Mouse (Mus musculus) embryonic facial prominence, embryonic 10.5 days (tissue): ENCODE measurements around the gene Synj2. TPM values are rescaled to one million over a fixed set of nuclear protein-coding genes. Genes with fewer than 3 reads are reported as not detected.

Experiments
- DNase-seq: peaks from one replicate; pipeline ENCODE4 v3.0.0-alpha.2; 2017; ENCODE audit warnings: low spot score
- H3K27ac ChIP-seq: fragments of 300-500 bp; sonication (generic); replicated peaks from 2 replicates; pipeline ENCODE4 v1.5.1; 2016; ENCODE audit warnings: mild to moderate bottlenecking
- H3K27me3 ChIP-seq: fragments of 300-500 bp; sonication (generic); replicated peaks from 2 replicates; pipeline ENCODE4 v1.6.1; 2016; ENCODE audit warnings: low read depth, mild to moderate bottlenecking; ENCODE audit not compliant: poor library complexity, severe bottlenecking
- H3K36me3 ChIP-seq: fragments of 300-500 bp; sonication (generic); replicated peaks from 2 replicates; pipeline ENCODE4 v1.6.1; 2016; ENCODE audit warnings: mild to moderate bottlenecking, moderate library complexity
- H3K4me1 ChIP-seq: fragments of 300-500 bp; sonication (generic); 2 replicates; pipeline ENCODE4 v1.6.1; 2016
- H3K4me3 ChIP-seq: fragments of 300-500 bp; sonication (generic); 2 replicates; pipeline ENCODE4 v1.5.1; 2016; ENCODE audit warnings: mild to moderate bottlenecking, moderate library complexity
- H3K9me3 ChIP-seq: fragments of 300-500 bp; sonication (generic); 2 replicates; pipeline ENCODE4 v1.6.1; 2016; ENCODE audit warnings: mild to moderate bottlenecking
- WGBS: fragments of 180-500 bp; shearing (Covaris S2); methylation state at CpG from one replicate; pipeline ENCODE4 v1.1.7; 2016; 5-methylcytosine and 5-hydroxymethylcytosine counted together
- polyA plus RNA-seq: library from polyadenylated mRNA; unstranded; fragments of >200 nt; fragmentation: Nextera tagmentation; extraction: Ambion mirVana; gene quantifications from 2 replicates; pipeline ENCODE4 v1.2.1, GENCODE M21; 2016

Gene Synj2
- polyA plus RNA-seq, 1 experiment from 2014 or later: 1.8 TPM

- Histone ChIP-seq H3K36me3 (peaks cover under 1% of the 10 kb centered on the region; the same call in 1 of the 2 replicates), H3K4me1 (no peaks in the 10 kb centered on the region), H3K9me3 (no peaks in the 10 kb centered on the region), H3K4me3 (no peak overlapping the region), H3K27ac (no peak overlapping the region), H3K27me3 (no peaks in the 10 kb centered on the region; the same call in 1 of the 2 replicates)
- 89% methylated on average over 11 of the region's 11 CpGs for WGBS
- no peak for DNase-seq
Measured at GRCm38 (mm10) chr17:6036872-6037271, 95.8 kb downstream of the Synj2 start.

GRCm38 (mm10) chr17:6037507-6037906, 96.4 kb downstream of the Synj2 start:
- H3K4me1 ChIP-seq: no peaks in the 10 kb centered on the region
- H3K9me3 ChIP-seq: no peaks in the 10 kb centered on the region
- peaks cover 6% of the 10 kb centered on the region for H3K36me3 ChIP-seq
- H3K27me3 ChIP-seq: no peaks in the 10 kb centered on the region; the same call in 1 of the 2 replicates
- H3K4me3 ChIP-seq: no peak overlapping the region
- no peak overlapping the region for H3K27ac ChIP-seq
- WGBS: 91% methylated on average over 10 of the region's 10 CpGs
- no peak for DNase-seq

GRCm38 (mm10) chr17:6052801-6053200, 111.7 kb downstream of the Synj2 start:
- WGBS: 75% methylated on average over 4 of the region's 4 CpGs
- Histone ChIP-seq H3K9me3 (no peaks in the 10 kb centered on the region), H3K27me3 (no peaks in the 10 kb centered on the region), H3K4me3 (no peak overlapping the region), H3K4me1 (peaks cover 9% of the 10 kb centered on the region), H3K27ac (no peak overlapping the region), H3K36me3 (peaks cover 9% of the 10 kb centered on the region; the same call in 1 of the 2 replicates)
- no peak for DNase-seq

GRCm38 (mm10) chr17:6054934-6055355, 113.9 kb downstream of the Synj2 start:
- WGBS: 19% methylated on average over 5 of the region's 5 CpGs
- DNase-seq: peak; percentile 63
- no peaks in the 10 kb centered on the region for H3K9me3 ChIP-seq
- no peak overlapping the region for H3K27ac ChIP-seq
- no peaks in the 10 kb centered on the region for H3K27me3 ChIP-seq
- H3K4me3 ChIP-seq: no peak overlapping the region
- H3K4me1 ChIP-seq: peaks cover 8% of the 10 kb centered on the region
- H3K36me3 ChIP-seq: no peaks in the 10 kb centered on the region

- DNase-seq: no peak
- Histone ChIP-seq H3K36me3 (peaks cover 43% of the 10 kb centered on the region), H3K4me1 (no peaks in the 10 kb centered on the region), H3K9me3 (no peaks in the 10 kb centered on the region), H3K27me3 (no peaks in the 10 kb centered on the region), H3K27ac (no peak overlapping the region), H3K4me3 (no peak overlapping the region)
- WGBS: 80% methylated on average over 8 of the region's 8 CpGs
Measured at GRCm38 (mm10) chr17:6062793-6063192, 121.7 kb downstream of the Synj2 start.

GRCm38 (mm10) chr17:6063532-6063931, 122.5 kb downstream of the Synj2 start:
- Histone ChIP-seq H3K4me3 (no peak overlapping the region), H3K9me3 (no peaks in the 10 kb centered on the region), H3K36me3 (peaks cover 45% of the 10 kb centered on the region), H3K27me3 (no peaks in the 10 kb centered on the region), H3K4me1 (no peaks in the 10 kb centered on the region), H3K27ac (no peak overlapping the region)
- DNase-seq: no peak
- 93% methylated on average over 5 of the region's 5 CpGs for WGBS

- WGBS: 93% methylated on average over 2 of the region's 2 CpGs
- no peak overlapping the region for H3K4me3 ChIP-seq
- no peaks in the 10 kb centered on the region for H3K4me1 ChIP-seq
- H3K36me3 ChIP-seq: peaks cover 67% of the 10 kb centered on the region
- H3K27me3 ChIP-seq: no peaks in the 10 kb centered on the region
- no peak for DNase-seq
- H3K27ac ChIP-seq: no peak overlapping the region
- H3K9me3 ChIP-seq: no peaks in the 10 kb centered on the region
Measured at GRCm38 (mm10) chr17:6066021-6066420, 124.9 kb downstream of the Synj2 start.

GRCm38 (mm10) chr17:6067613-6068012, 126.5 kb downstream of the Synj2 start:
- Histone ChIP-seq H3K27ac (no peak overlapping the region), H3K36me3 (peaks cover 74% of the 10 kb centered on the region), H3K4me1 (no peaks in the 10 kb centered on the region), H3K4me3 (no peak overlapping the region), H3K9me3 (no peaks in the 10 kb centered on the region), H3K27me3 (no peaks in the 10 kb centered on the region)
- 96% methylated on average over 7 of the region's 7 CpGs for WGBS
- no peak for DNase-seq

GRCm38 (mm10) chr17:6069866-6070265, 128.8 kb downstream of the Synj2 start:
- no peak for DNase-seq
- H3K4me3 ChIP-seq: no peak overlapping the region
- peaks cover 77% of the 10 kb centered on the region for H3K36me3 ChIP-seq
- no peak overlapping the region for H3K27ac ChIP-seq
- no peaks in the 10 kb centered on the region for H3K27me3 ChIP-seq
- H3K4me1 ChIP-seq: no peaks in the 10 kb centered on the region
- no peaks in the 10 kb centered on the region for H3K9me3 ChIP-seq
- 91% methylated on average over 6 of the region's 6 CpGs for WGBS

GRCm38 (mm10) chr17:6073405-6073804, 132.3 kb downstream of the Synj2 start:
- Histone ChIP-seq H3K36me3 (peaks cover 47% of the 10 kb centered on the region), H3K27ac (no peak overlapping the region), H3K4me1 (peaks cover under 1% of the 10 kb centered on the region), H3K27me3 (no peaks in the 10 kb centered on the region), H3K4me3 (no peak overlapping the region), H3K9me3 (no peaks in the 10 kb centered on the region)
- DNase-seq: no peak
- 82% methylated on average over 7 of the region's 7 CpGs for WGBS

- Histone ChIP-seq H3K36me3 (peaks cover 23% of the 10 kb centered on the region), H3K4me1 (peaks cover 17% of the 10 kb centered on the region), H3K4me3 (peak within 1 kb of the TSS; percentile 91), H3K27me3 (no peaks in the 10 kb centered on the region), H3K9me3 (no peaks in the 10 kb centered on the region), H3K27ac (peak within 1 kb of the TSS; percentile 89)
- DNase-seq: peak; percentile 98
- under 1% methylated on average over 70 of the region's 70 CpGs for WGBS
Measured at GRCm38 (mm10) chr17:6079287-6080122, 138.4 kb downstream of the Synj2 start, which contains the start of the genes Serac1 and Gtf2h5. Gene Serac1, minus strand, starts transcription at chr17:6079741. Gene Gtf2h5, plus strand, starts transcription at chr17:6079786.

GRCm38 (mm10) chr17:6083323-6083890, 142.3 kb downstream of the Synj2 start:
- H3K36me3 ChIP-seq: peaks cover 56% of the 10 kb centered on the region
- peaks cover 16% of the 10 kb centered on the region for H3K4me1 ChIP-seq
- H3K9me3 ChIP-seq: no peaks in the 10 kb centered on the region
- DNase-seq: no peak
- H3K27ac ChIP-seq: no peak overlapping the region
- 90% methylated on average over 5 of the region's 5 CpGs for WGBS
- no peaks in the 10 kb centered on the region for H3K27me3 ChIP-seq
- H3K4me3 ChIP-seq: no peak overlapping the region

GRCm38 (mm10) chr17:6091604-6092003, 150.5 kb downstream of the Synj2 start:
- Histone ChIP-seq H3K36me3 (peaks cover 18% of the 10 kb centered on the region), H3K27ac (no peak overlapping the region), H3K27me3 (no peaks in the 10 kb centered on the region), H3K4me1 (no peaks in the 10 kb centered on the region), H3K4me3 (no peak overlapping the region), H3K9me3 (no peaks in the 10 kb centered on the region)
- no peak for DNase-seq
- 90% methylated on average over 6 of the region's 6 CpGs for WGBS
